Mouse (Mus musculus): ENCODE measurements at regions not wholly inside any gene's neighbourhood (a gene's known extent, or its start where the extent isn't known, plus 50 kb on each side); places are given as distances from the start of the nearest gene placed in this dataset.
A peak's percentile ranks its signal among the peaks of the same experiment; 100 is the strongest.

DNA sequence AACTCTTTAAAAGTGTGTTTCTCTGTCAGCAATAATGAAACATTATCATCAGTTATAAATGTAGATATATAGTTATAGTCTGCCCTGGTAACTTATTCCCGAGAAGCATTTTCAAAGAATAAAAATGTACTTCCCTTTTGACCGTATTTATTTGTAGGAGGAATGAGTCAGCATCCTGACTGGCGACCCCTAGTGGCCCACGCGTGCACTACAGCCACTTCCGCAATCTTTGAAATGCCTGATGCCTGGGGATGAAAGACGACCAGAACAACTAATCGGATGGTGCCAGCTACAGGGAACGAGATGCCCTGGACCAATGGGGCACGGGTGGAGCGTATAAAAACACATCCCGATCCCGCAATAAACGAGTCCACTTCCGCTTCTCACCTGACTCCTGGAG lies 60.6 kb upstream of the Igfbp7 start:
- TF ChIP-seq CTCF (IDR thresholded peaks at IDR 0.05; ENCODE audit: control insufficient read depth, insufficient read depth, insufficient replicate concordance, low read depth, low read length) = peak; percentile 96
- no peak for TF ChIP-seq POLR2A (IDR thresholded peaks at IDR 0.05; ENCODE audit: control insufficient read depth, low read depth, low read length)
